Mouse (Mus musculus) erythroid progenitor cell, adult 5-6 weeks (primary cell): ENCODE measurements around the gene Cntfr. TPM values are rescaled to one million over a fixed set of nuclear protein-coding genes. Genes with fewer than 3 reads are reported as not detected.
"Not testable (repeated sequence)": the region's sequence is repeated elsewhere in the genome, so short reads cannot be mapped to it uniquely, and the experiment has no call there.

Source experiments
- ATAC-seq: replicated peaks from 2 replicates; pipeline ENCODE4 v1.8.0; 2016; ENCODE audit warnings: moderate number of reproducible peaks, mild to moderate bottlenecking, moderate TSS enrichment, inconsistent platforms; ENCODE audit not compliant: poor library complexity, low FRiP score, severe bottlenecking
- total RNA-seq, 2 experiments: library from RNA; stranded (forward) in 1 of 2; stranded (reverse) in 1 of 2; fragments of 150-400 nt in 1 of 2; fragments of 186-747, 209-891 nt in 1 of 2; gene quantifications; 2 replicates each; pipeline versions ENCODE4 v1.2.3 to v1.2.4; 2015 to 2017; ENCODE audit warnings: low replicate concordance in 2 of 2

Gene Cntfr
- total RNA-seq, 2 experiments from 2014 or later = not detected

DNA sequence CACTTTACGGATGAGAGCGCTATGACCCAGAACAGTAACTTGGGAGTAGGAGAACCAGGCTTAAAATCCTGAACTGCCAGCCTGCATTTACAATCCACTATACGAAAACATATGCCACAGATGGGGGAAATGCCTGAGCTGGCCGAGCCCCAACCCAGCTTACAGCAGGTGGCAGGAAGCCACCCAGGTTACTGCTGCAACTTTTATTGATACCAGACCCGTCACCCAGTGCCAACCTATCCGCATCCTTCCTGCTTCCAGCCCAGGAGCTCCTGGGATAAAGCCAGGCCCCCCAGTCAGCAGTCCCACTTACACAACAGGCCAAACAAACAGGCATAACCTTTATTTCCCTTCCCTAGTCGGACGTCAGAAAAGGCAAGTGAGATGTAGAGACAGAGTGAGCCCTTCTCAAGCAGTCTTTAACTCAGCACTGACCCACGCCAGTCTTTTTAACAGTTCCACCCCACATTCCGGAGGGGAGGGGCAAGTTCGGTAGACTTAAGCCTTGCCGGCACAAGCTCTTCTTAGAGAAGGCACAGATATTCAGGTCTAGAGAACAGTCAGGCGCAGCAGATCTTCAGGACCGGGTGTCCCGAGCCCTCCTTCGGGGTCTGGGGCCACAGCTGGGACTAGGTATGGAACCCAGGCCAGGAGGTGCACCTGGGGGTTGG, 15.0 kb upstream of the Cntfr start:
- ATAC-seq = no peak

DNA sequence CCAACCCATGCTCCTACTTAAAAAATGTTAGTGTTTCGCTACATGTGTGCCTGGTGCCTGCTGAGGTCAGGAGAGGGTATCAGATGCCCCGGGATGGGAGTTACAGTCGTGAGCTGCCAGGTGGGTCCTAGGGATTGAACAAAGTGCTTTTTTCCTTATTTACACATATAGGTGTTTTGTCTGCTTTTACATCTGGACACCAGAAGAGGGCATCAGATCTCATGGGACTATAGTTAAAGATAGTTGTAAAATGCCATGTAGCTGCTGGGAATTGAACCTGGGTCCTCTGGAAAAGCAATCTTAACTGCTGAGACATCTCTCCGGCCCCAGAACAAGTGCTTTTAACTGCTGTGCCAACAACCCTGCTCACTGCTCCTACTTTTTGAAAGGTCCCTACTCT, 13.3 kb upstream of the Cntfr start:
- ATAC-seq = no peak

DNA sequence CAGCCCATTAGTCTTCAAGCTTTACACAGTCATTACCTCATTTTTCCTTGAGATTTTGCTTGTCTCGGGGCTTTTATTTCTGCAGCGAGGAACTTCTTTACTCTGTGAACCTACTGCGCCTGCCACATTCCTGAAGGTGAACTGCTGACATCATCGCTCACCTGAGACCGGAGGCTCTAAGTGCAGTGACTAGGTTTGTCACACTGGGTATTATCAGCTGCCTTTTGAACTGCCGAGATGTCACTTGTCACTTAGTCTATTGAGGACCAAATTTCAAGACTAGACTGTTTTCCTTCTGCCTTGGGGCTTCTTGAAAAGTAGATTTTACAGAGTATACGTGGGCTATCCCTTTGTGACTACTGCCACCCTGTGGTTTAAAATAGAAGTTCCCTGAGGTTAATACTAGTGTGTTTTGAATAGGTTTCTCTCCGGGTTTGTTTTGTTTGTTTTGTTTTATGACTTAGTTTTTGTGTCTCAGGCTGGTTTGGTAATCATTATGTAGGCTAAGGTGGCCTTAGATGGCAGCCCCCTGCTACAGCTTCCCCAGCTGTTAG, 11.4 kb upstream of the Cntfr start:
- no peak for ATAC-seq

DNA sequence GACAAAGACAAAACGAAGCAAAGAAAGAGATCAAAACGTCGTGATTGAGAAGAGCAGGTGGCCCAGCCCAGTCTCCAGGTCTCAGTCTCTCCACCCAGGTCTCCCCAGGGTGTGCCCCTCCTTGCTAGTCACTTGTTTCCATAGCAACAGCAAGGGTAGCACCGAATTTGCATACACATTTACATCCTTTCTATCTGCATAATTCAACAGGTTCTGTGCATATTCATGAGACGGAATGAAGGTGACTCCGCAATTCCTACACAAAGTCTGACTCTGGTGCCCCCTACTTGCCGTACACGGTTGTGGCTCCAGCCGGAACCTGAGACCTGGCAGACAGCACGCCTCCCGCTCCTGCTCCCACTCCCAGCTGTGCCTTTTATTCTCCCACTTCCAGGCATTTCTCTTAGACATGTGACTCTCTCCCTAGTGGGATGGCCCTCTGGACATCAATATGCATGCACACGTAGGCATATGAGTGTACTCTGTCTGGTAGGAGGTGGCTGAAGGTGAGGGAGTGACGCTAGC, 10.2 kb upstream of the Cntfr start:
- peak; percentile 76; the same call in 1 of the 2 replicates for ATAC-seq

DNA sequence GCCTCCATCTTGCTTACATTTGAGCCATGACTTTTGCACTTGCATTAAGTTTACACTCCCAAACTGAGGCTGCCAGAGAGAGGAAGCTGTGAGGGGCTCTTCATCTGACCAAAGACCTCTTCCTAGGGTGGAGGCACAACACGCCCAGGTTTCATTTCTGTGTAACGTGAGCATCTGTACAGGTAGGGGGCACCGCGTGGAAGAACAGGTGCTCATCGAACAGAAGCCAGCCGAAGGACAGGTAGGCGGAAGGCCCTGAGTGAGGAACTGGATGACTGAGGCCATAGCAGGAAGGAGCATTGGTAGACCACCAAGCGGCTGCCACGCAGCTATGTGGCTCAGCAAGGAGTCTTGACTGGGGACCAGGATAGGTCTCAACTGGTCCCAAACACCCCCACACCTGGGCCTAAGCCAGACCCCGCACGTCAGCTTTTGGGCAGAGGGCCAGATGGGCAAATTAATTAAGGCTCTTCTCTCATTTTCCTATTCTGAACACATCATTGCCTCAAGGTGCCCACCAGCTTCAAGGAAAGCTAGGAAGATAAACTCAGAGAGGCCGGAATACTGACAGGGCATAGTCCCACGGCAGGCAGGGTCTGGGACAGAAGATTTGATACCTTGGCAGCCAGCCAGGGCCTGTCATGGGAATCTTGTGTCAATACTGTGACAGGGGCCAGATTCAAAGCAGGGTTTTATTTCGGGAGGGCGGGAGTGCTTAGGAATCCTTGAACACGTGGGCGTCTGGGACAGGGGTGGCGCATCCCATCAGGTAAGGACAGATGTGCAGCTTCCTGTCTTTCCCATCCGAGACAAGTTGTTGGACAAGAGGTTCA, 9.2 kb upstream of the Cntfr start:
- no peak for ATAC-seq

DNA sequence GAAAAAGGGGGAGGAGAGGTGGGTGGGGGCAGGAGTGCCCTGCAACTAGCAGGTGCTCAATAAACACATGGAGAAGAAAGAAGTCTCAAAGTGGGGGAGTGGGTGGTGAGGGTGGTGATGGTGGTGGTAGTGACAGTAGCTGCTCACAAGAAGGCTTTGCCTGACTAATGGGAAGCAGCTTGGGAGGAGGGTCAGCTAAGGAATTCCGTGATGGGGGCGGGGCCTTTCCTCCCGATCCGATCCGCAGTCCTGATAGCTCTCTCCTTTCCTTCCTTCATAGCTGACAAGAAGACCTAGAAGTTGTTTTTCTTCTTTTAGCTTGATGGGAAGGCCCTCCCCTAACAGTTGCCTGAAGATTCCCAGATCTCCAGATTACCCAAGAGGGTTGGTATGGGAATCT, 7.8 kb upstream of the Cntfr start:
- no peak for ATAC-seq

DNA sequence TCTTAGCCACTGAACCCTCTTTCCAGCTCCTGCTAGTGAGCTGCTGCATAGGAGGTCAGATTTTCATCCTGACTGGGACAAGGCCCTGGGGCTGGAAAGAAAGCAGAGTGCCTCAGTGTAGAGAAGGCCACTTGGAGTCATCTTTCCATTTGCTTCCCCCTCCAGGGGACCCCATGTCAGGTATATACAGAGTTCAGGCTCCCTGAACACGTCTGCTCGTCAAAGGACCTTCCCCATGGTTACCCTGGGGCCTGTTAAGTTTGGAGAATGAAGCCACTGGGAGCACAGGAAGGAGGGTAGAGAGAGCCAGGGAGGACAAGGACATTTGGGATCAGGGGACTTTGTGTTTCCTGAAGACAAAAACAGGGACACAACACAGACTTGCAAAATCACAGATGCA, 5.3 kb upstream of the Cntfr start:
- not testable (repeated sequence) for ATAC-seq

DNA sequence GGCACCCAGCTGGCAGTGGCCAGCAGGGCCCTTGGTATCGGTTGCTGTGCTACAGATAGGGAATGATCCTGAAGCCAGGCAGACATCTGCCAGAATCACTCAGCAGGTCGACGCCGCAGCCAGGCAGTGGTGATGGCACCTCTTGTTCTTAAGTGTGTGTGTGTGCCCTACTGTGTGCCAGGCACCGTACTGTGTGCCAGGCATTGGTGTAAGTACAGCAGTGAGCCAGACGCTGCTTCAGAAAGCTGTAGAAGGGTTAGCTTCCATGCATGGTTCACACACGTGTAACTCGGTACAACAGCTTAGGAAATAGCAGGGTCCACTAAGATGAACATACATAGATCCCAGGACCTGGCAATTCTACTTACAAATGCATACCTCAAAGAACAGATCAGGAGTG, 3.3 kb upstream of the Cntfr start:
- not testable (repeated sequence) for ATAC-seq

DNA sequence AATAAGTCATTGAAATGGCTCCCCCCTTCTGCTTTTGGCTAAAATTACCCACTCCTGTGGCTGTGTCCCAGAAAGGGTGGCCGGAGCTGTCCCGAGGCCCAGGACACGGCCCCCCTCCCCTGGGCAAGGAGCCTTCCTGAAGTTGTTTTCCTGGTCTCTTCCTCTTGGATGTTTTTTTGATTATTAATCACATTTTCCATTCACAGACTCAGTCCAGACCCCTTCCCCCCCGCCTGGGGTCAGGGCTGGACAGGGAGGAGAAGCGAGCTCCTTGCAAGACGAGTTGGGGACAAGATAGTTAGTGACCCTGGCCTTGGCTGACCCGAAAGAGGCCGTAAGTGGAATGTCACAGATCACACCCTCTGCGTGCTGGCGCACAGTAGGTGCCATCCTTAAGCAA, 2.9 kb upstream of the Cntfr start, which contains the start of gene Il11ra1:
Gene Il11ra1 (plus strand): TSS at position 207 of the 400 bp plus-strand sequence.
- not testable (repeated sequence) for ATAC-seq

DNA sequence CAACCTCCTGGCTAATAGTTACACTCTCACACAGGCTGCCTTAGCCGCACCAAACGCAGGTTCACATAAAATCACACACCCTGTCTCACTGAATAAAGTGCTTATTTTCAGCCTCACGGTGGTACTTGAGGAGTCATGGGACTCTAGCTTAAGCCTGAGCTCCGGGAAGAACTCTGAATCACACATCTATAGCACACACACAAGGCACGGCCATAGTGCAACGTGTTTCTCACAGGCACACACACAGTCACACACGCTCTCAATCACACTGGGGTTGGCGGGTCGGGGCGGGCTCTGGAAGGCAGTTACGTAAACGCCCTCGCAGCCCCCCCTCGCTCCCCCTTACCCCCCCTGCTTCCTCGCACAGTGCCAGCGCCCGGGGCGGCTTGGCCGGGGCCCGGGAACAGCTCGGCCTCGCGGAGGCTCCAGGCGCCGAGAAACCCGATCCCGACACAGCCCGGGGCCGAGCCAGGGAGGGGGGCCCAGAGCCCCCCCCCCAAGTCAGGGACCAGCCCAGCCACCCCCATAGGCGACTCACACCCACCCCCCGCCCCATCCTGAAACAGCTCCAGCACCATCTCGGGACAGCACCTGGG, 1.6 kb upstream of the Cntfr start:
- ATAC-seq = not testable (repeated sequence)

DNA sequence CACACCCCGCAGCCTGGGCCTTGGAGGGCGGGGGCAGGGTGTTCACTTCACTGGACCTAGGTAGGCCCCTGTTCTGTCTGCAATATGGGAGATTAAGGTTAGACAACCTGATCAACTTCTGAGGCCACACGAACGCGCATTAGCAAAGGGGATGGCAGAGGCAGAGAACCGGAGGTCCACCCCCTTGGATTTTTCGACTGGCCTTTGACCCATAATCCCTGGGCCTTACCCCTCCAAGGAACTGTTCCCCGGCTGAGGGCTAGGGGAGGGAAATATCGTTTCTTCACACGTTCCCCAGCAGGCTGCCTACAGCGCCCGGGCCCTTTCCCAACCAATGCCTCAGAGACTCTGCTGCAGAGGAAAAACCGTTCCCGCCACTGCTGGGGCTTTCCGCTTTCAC, 437 bp downstream of the Cntfr start:
- not testable (repeated sequence) for ATAC-seq

DNA sequence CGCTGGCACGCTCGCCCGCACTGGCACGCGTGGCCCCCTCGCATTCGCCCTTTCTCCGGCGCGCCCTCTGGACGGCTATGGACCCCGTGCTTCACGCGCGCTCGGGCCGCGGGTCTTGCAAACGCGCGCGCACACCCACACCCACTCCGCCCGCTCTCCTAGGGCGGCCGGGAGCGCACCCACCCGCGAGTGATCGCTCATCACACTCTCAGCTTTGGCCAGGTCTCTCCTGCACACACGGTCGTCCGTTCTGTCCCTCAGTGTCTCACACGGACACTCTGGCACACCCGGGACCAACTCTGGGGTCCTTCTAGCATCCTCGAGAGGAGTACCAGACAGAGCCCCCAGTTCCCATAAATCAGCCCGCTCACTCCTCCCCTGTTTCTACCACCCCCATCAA, 1.1 kb downstream of the Cntfr start:
- not testable (repeated sequence) for ATAC-seq

DNA sequence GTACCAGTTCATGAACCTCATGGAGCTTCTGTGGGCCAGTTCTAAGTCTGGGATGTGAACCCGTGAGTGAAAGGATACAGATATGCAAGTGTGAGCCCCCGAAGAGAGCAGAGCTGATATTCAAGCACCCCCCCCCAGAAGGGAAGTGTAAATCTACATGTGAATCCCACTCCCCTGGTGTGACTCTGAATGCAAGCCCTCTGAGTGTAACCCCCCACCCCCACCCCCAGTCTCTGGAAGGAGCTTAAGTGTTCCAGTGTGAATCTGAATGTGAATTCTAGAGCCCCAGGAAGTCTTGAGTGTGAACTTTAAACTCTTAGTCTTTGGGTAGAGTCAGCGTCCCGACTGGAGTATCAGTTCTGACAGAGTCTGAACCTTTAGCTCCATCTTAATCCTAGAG, 3.4 kb downstream of the Cntfr start:
- ATAC-seq = not testable (repeated sequence)

DNA sequence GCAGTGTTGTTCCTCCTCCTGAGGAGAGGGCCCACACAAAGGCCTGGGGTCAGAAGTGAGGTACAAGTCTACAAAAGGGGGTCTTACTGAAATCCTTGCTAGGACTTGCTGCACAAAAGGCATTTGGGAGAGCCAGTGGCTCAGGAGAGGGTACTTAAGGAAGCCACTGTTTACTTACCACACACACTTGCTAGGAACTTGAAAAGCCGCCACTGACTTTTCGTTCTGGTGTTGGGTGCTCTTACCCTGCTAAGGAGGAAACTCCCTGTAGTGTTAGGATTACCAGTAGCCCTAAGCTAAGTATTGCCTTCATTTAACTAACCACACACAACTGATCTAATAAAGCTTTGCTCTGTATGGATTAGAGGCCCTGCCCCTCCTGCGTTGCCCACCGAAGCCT, 6.9 kb downstream of the Cntfr start:
- ATAC-seq = not testable (repeated sequence)

DNA sequence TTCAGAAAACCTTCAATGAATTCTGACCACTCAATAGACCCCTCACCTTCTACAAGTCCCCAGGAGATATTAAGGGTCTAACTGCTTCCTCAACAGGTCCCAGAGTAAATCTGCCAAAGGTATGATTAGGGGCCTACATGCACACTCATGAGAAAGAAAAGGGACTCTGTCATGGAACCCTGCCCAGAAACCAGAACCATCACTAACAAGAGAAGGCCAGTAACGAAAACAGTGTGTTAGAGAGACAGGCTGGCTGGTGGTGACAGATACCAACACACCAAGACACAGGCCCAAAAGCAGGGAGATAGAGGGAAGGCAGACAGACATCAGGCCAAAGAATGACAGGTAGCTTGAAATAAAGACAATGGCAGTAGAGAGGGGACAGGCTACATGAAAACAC, 8.3 kb downstream of the Cntfr start:
- ATAC-seq = not testable (repeated sequence)

DNA sequence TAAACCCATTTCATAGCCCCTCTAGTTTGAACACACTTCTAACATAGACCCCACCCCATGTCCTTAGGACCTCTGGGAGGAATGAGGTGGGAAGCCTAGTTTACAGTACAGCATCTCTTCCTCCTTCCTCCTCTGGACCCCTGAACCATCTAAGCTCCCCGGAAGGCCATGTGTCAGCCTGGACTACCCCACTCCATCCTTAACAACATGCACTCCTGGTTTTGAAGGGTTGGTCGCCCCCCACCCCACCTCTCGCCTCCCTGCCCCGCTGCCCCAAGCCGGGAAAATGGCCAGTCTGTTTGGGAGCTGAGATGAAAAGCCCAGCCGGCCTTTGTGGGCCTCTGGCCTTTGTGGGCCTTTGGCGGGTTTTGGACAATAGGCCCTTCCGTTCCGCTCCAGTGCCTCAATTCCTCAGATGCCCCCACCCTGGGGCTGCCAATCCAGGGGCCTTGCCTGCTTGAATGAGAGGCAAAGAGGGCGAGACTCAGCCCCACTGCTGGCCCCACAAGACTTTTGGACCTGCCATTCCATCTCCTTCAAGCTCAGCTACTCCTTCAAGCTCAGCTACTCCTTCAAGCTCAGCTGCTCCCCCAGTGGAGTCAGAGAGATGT, 10.9 kb downstream of the Cntfr start:
- not testable (repeated sequence) for ATAC-seq

DNA sequence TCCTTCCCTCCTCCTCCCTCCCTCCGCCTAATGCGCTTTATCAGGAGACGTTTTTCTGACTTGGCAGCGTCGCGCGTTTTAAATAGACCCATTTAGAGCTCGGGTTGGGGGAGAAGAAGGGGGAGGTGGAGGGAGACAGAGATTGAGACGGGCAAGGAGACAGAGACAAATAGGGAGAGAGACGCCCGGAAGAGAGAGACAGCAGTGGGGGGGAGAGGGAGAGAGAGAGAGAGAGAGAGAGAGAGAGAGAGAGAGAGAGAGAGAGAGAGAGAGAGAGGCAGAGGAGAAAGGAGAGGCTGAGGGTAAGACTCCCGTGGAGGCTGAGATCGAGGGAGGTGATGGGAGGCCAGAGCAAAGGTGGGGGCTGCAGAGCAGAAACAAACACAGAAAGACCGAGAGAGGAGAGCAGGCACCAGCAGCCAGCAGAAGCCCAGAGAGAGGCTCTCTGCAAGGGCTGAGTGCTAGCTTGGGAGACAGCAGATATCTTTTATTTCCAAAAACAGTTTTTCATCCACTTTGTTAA, 11.9 kb downstream of the Cntfr start:
- ATAC-seq = not testable (repeated sequence)

DNA sequence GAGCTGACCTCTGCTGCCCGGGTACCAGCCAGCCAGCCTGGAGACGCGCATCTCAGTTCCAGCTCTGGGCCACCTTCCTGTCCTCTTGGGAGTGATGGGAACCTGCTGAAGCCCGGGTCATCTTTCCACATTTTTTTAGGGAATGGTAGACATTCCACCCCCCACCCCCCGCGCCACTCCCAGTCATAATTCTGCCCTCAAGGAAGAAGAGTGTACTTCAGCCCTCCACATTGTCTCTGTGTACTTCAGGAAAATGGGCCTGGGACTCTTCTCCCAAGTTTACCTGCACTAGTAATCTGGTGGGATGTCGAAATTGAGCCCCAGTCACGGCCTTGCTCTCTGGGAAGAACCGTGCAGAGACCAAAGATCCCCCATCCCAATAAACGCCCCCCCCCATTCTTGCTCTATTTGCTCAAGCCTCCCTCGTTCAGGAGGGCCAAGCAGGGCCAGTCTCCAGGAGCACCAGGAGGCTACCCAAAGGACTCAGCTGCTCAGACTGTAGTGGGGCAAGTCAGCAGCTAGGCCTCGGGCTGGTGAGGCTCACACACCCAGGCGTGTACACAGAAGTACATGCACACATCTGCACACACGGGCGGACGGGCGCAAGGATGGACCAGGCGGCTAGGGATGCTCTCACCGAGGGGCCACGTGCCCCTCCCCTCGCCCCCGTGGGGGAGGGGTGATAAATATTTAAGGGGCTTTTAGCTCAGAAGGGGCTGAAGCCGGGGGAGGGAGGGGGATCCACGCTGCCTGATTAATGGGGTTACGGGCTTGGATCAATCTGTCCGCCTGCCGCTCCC, 12.6 kb downstream of the Cntfr start:
- ATAC-seq = not testable (repeated sequence)

DNA sequence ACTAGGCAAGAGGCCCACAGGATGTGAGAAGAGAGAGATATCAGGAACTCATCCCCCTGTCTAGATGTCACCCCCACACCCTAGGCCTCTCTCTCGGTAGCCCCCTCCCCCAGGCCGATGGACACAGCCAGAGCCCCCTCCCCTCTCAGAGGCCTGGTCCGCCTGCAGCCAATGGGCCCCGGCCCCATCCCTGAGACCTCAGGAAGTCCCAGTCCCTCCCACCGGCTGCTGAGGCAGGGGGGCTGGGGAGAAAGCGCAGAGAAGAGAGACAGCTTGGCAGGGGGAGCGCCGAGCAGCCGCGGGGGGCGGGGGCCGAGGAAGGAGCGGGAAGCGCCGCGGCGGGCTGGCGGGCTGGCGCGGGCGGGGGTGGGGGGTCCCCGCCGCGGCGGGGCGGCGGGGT, 13.6 kb downstream of the Cntfr start:
- ATAC-seq = not testable (repeated sequence)
